Mouse (Mus musculus): ENCODE measurements at regions not wholly inside any gene's neighbourhood (a gene's known extent, or its start where the extent isn't known, plus 50 kb on each side); places are given as distances from the start of the nearest gene placed in this dataset.

DNA sequence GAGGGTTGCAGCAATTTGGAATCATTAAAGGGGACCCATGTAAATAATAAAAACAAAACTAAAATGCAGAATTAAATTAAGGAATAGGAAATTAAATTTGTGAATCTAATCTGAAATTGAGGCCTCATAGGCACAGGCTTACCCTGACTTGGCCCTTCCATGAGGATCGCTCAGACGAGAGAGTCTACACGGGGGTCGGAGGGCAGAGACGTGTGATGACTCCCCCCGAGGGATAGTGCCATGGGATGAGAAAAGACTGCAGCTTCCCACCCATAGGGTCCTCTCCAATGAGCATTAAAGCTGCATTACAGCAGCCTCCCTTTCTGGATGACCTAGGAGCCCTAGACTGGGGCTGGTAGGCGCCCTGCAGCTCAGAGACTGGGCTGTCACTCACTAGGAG lies 85.4 kb upstream of the Pkdcc start:
- Histone ChIP-seq H3K27ac (replicated peaks) (no peak overlapping the region), H3K4me3 (no peak overlapping the region), H3K4me2 (replicated peaks) (peak overlapping the region; percentile 28), H3K4me1 (peaks cover 23% of the 10 kb centered on the region), H3K9me3 (no peaks in the 10 kb centered on the region), H3K36me3 (no peaks in the 10 kb centered on the region), H3K9ac (replicated peaks) (no peak overlapping the region), H3K27me3 (no peaks in the 10 kb centered on the region)
- ATAC-seq (replicated peaks), result peak; percentile 42
- 63% methylated on average over 7 of the region's 7 CpGs for WGBS

DNA sequence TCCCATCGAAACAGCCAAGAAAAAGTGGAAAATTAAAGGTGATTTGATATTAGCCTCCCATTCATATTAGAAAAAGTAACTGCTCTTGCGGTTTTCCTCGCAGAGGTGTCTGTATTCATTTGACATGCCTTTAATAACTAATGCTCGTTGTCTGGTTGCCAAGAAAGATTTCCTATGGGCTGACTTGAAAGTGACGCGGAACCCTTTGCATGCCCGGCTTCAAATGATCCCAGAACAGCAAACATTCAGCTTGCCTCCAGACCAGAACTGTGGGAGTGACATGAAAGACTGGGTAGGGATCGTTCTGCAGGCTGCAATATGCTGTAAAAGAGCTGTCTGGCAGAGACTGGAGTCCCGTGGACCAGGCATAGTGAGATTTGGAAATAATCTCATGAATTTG lies 81.9 kb upstream of the Pkdcc start:
- H3K9ac ChIP-seq (replicated peaks), result no peak overlapping the region
- peaks cover 19% of the 10 kb centered on the region for H3K4me1 ChIP-seq
- no peak overlapping the region for H3K4me2 ChIP-seq (replicated peaks)
- H3K9me3 ChIP-seq, result no peaks in the 10 kb centered on the region
- no peak for ATAC-seq (replicated peaks)
- WGBS, result 64% methylated on average over 9 of the region's 9 CpGs
- H3K36me3 ChIP-seq, result no peaks in the 10 kb centered on the region
- no peak overlapping the region for H3K27ac ChIP-seq (replicated peaks)
- no peak overlapping the region for H3K4me3 ChIP-seq
- no peaks in the 10 kb centered on the region for H3K27me3 ChIP-seq

GRCm38 (mm10) chr17:83135441-83136120 lies 79.5 kb upstream of the Pkdcc start:
- Histone ChIP-seq H3K4me1 (peaks cover 7% of the 10 kb centered on the region), H3K4me2 (replicated peaks) (no peak overlapping the region), H3K27ac (replicated peaks) (no peak overlapping the region), H3K9me3 (no peaks in the 10 kb centered on the region), H3K36me3 (no peaks in the 10 kb centered on the region), H3K9ac (replicated peaks) (no peak overlapping the region), H3K27me3 (no peaks in the 10 kb centered on the region), H3K4me3 (no peak overlapping the region)
- no peak for ATAC-seq (replicated peaks)
- 83% methylated on average over 6 of the region's 6 CpGs for WGBS

DNA sequence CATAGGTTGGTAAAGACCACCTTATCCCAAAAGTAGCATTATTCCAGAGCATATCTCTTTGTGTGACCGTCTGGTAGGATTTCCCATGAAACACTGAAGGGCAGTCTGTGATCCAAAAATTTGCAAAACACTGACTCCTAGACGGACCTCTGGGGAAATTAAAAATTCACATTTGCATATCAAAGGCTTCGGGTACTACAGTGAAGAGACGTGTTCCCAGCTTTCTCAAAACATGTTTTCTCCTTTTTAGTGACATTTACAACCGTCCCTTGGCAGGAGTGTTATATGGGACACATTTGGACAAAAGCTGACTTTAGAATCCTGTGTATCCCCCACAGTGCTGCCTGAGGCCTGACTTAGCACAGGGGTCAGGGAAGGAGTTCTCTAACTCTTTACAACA lies 78.8 kb upstream of the Pkdcc start:
- Histone ChIP-seq H3K36me3 (no peaks in the 10 kb centered on the region), H3K4me1 (peaks cover 7% of the 10 kb centered on the region), H3K4me3 (no peak overlapping the region), H3K9ac (replicated peaks) (no peak overlapping the region), H3K27ac (replicated peaks) (no peak overlapping the region), H3K9me3 (no peaks in the 10 kb centered on the region), H3K4me2 (replicated peaks) (no peak overlapping the region), H3K27me3 (no peaks in the 10 kb centered on the region)
- 33% methylated on average over 5 of the region's 5 CpGs for WGBS
- no peak for ATAC-seq (replicated peaks)

DNA sequence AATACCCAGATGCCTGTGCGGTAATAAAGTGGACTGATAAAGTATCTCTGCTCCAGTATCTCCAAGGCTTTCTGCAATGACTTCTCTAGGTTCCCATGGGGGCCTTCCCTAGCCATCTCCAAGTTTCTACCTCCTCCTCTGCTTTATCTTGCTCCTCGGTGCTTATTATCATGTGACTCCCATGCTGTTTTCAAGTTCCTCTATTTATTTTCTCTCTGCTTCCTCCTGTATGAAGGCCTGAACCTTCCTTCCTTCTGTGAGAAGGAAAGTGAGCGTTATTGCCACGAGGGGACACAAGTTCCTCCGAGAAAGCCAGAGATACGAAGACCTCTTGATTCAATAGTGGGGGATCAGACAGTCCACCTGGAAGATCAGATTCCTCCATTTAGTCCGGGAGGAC lies 77.4 kb upstream of the Pkdcc start:
- ATAC-seq (replicated peaks), result no peak
- no peaks in the 10 kb centered on the region for H3K9me3 ChIP-seq
- no peaks in the 10 kb centered on the region for H3K36me3 ChIP-seq
- no peak overlapping the region for H3K4me3 ChIP-seq
- no peaks in the 10 kb centered on the region for H3K27me3 ChIP-seq
- no peak overlapping the region for H3K27ac ChIP-seq (replicated peaks)
- H3K9ac ChIP-seq (replicated peaks), result no peak overlapping the region
- WGBS, result 89% methylated on average over 7 of the region's 7 CpGs
- no peak overlapping the region for H3K4me2 ChIP-seq (replicated peaks)
- H3K4me1 ChIP-seq, result peaks cover 7% of the 10 kb centered on the region

- no peak overlapping the region for H3K4me2 ChIP-seq (replicated peaks)
- ATAC-seq (replicated peaks), result peak; percentile 68
- H3K4me3 ChIP-seq, result no peak overlapping the region
- H3K27me3 ChIP-seq, result no peaks in the 10 kb centered on the region
- no peak overlapping the region for H3K9ac ChIP-seq (replicated peaks)
- no peak overlapping the region for H3K27ac ChIP-seq (replicated peaks)
- H3K9me3 ChIP-seq, result no peaks in the 10 kb centered on the region
- 20% methylated on average over 11 of the region's 11 CpGs for WGBS
- no peaks in the 10 kb centered on the region for H3K36me3 ChIP-seq
- peaks cover 7% of the 10 kb centered on the region for H3K4me1 ChIP-seq
Measured at GRCm38 (mm10) chr17:83138493-83139417, 76.3 kb upstream of the Pkdcc start.

GRCm38 (mm10) chr17:83148371-83148929 lies 66.6 kb upstream of the Pkdcc start:
- Histone ChIP-seq H3K4me1 (no peaks in the 10 kb centered on the region), H3K27me3 (no peaks in the 10 kb centered on the region), H3K36me3 (no peaks in the 10 kb centered on the region), H3K27ac (replicated peaks) (no peak overlapping the region), H3K9me3 (no peaks in the 10 kb centered on the region), H3K4me3 (no peak overlapping the region), H3K9ac (replicated peaks) (no peak overlapping the region), H3K4me2 (replicated peaks) (no peak overlapping the region)
- no peak for ATAC-seq (replicated peaks)
- 85% methylated on average over 15 of the region's 15 CpGs for WGBS

DNA sequence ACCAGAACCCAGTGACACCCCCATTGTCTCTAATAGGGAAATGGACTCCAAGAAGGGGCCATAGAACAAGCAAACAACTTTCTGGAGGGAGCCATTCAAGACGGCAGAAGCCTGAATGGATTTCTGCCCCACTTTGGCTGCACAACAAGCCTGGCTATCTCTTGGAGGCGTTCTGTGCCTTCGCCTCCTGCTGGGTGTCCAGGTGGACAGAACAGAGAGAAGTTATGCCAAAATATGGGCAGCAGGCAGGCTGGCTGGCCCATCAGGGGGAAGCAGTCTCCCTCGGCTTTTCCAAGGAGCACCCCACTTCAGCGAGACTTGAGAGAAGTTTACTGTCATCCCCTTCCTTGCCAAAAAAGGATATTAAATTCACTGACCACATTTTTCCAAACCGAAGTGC lies 65.8 kb upstream of the Pkdcc start:
- Histone ChIP-seq H3K9me3 (no peaks in the 10 kb centered on the region), H3K27ac (replicated peaks) (no peak overlapping the region), H3K9ac (replicated peaks) (no peak overlapping the region), H3K27me3 (no peaks in the 10 kb centered on the region), H3K4me3 (no peak overlapping the region), H3K36me3 (no peaks in the 10 kb centered on the region), H3K4me2 (replicated peaks) (no peak overlapping the region), H3K4me1 (no peaks in the 10 kb centered on the region)
- ATAC-seq (replicated peaks), result no peak
- 87% methylated on average over 6 of the region's 6 CpGs for WGBS

GRCm38 (mm10) chr17:83155106-83155505 lies 60.0 kb upstream of the Pkdcc start:
- Histone ChIP-seq H3K4me3 (no peak overlapping the region), H3K4me1 (no peaks in the 10 kb centered on the region), H3K27me3 (no peaks in the 10 kb centered on the region), H3K4me2 (replicated peaks) (no peak overlapping the region), H3K27ac (replicated peaks) (no peak overlapping the region), H3K9me3 (no peaks in the 10 kb centered on the region), H3K36me3 (no peaks in the 10 kb centered on the region), H3K9ac (replicated peaks) (no peak overlapping the region)
- 91% methylated on average over 4 of the region's 4 CpGs for WGBS
- no peak for ATAC-seq (replicated peaks)

DNA sequence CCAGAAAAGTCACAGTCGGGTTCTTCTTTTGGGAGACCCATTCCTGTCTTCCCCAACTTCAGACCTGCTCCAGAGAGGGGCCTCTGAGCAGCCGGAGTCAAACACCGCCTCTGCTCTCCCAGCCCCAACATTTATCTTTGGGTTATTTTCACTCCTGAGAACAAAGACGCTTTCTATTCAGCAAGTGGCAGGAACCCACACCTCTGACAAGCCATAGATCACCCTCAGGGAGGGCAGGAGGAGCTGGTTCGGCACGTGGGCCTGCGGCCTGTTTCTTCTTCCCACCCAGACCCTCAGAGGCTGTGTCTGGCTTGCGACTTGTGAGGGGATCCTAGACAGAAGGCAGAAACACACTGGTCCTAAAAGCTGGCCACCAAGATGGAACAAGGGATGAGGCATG lies 58.4 kb upstream of the Pkdcc start:
- ATAC-seq (replicated peaks), result no peak
- Histone ChIP-seq H3K9ac (replicated peaks) (no peak overlapping the region), H3K4me1 (no peaks in the 10 kb centered on the region), H3K9me3 (no peaks in the 10 kb centered on the region), H3K36me3 (no peaks in the 10 kb centered on the region), H3K4me3 (no peak overlapping the region), H3K4me2 (replicated peaks) (no peak overlapping the region), H3K27me3 (no peaks in the 10 kb centered on the region), H3K27ac (replicated peaks) (no peak overlapping the region)
- 71% methylated on average over 8 of the region's 8 CpGs for WGBS

GRCm38 (mm10) chr17:83158053-83158452 lies 57.0 kb upstream of the Pkdcc start:
- 79% methylated on average over 6 of the region's 6 CpGs for WGBS
- H3K4me2 ChIP-seq (replicated peaks), result no peak overlapping the region
- no peak for ATAC-seq (replicated peaks)

GRCm38 (mm10) chr17:83158652-83159051 lies 56.4 kb upstream of the Pkdcc start:
- Histone ChIP-seq H3K27ac (replicated peaks) (no peak overlapping the region), H3K36me3 (no peaks in the 10 kb centered on the region), H3K9me3 (no peaks in the 10 kb centered on the region), H3K27me3 (no peaks in the 10 kb centered on the region), H3K4me1 (0 out of 2 replicates have a peak, but pooled peaks cover under 1% of the 10 kb centered on the region), H3K4me2 (replicated peaks) (no peak overlapping the region), H3K4me3 (no peak overlapping the region), H3K9ac (replicated peaks) (no peak overlapping the region)
- no peak for ATAC-seq (replicated peaks)
- 88% methylated on average over 10 of the region's 10 CpGs for WGBS

More at GRCm38 (mm10) chr17:83158053-83158452, 57.0 kb upstream of the Pkdcc start:
- Histone ChIP-seq H3K4me1 (no peaks in the 10 kb centered on the region), H3K36me3 (no peaks in the 10 kb centered on the region), H3K27me3 (no peaks in the 10 kb centered on the region), H3K9ac (replicated peaks) (no peak overlapping the region), H3K9me3 (no peaks in the 10 kb centered on the region), H3K27ac (replicated peaks) (no peak overlapping the region), H3K4me3 (no peak overlapping the region)

Measured in forebrain, embryonic 15.5 days (tissue).